Mouse (Mus musculus): ENCODE measurements around the gene Prr7. TPM values are rescaled to one million over a fixed set of nuclear protein-coding genes. Genes with fewer than 3 reads are reported as not detected.

The Prr7 gene
- total and polyA plus RNA-seq, 3 experiments, result 2.7 to 8.7 TPM; not detected in 1

DNA sequence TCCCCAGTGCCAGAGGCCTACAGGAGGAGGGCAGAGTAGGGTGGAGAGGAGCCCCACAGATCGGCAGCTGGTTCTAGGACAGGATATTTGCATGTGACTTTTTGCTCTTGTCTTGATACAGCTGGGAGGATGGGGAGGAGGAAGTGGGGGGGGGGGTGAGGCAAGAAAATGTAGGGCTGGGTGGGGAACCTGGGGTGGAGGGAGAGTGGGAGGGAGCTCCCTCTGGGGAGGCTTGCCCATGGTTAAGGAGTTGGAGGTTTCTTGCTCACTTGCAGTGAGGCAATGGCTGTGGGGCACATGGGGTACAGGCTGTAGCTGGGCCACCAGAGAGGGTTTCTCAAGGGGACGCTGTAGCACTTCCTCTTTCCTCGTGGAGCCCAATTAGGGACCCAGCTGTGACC lies 16.5 kb upstream of the Prr7 start:
- peak overlapping the region in 1 of 2 experiments; percentile 4; a peak in 2 of 4 replicates for H3K4me3 ChIP-seq (ENCODE audit: control insufficient read depth in 1 of 2, insufficient read depth in 1 of 2, low read depth in 2 of 2, low read length in 2 of 2)
- H3K4me1 ChIP-seq (ENCODE audit: control insufficient read depth in 1 of 2, insufficient read depth in 2 of 2, low read length in 2 of 2), result peaks cover 7 to 31% of the 10 kb centered on the region in 2 experiments
- no peak for TF ChIP-seq TAL1 (IDR thresholded peaks at IDR 0.05; ENCODE audit: low read length)
- 0 out of 2 replicates have a peak, but pooled peaks have one; percentile 17 for TF ChIP-seq HCFC1 (IDR thresholded peaks at IDR 0.05; ENCODE audit: low read depth, low read length)
- 0 out of 2 replicates have a peak, but pooled peaks have one; percentile 61 for TF ChIP-seq SIN3A (IDR thresholded peaks at IDR 0.05; ENCODE audit: low read length)
- TF ChIP-seq ZMIZ1 (IDR thresholded peaks at IDR 0.05; ENCODE audit: low read depth, low read length), result no peak
- 0 out of 2 replicates have a peak, but pooled peaks have one; percentile 18 for TF ChIP-seq BHLHE40 (IDR thresholded peaks at IDR 0.05; ENCODE audit: borderline replicate concordance, low read depth, low read length)
- peak; percentile 39 for TF ChIP-seq ETS1 (IDR thresholded peaks at IDR 0.05; ENCODE audit: low read depth, low read length)
- no peak for TF ChIP-seq NELFE (IDR thresholded peaks at IDR 0.05; ENCODE audit: low read depth, low read length)
- H3K27me3 ChIP-seq (ENCODE audit: control insufficient read depth in 1 of 2, insufficient read depth in 2 of 2, low read length in 2 of 2), result no peaks in the 10 kb centered on the region
- peaks cover 32% of the 10 kb centered on the region for H3K79me2 ChIP-seq (ENCODE audit: control insufficient read depth, insufficient read depth, low read length, poor library complexity)
- peaks cover 4 to 18% of the 10 kb centered on the region in 2 experiments for H3K36me3 ChIP-seq (ENCODE audit: control insufficient read depth in 1 of 2, insufficient read depth in 2 of 2, low read length in 2 of 2)
- H3K27ac ChIP-seq (ENCODE audit: control insufficient read depth, low read depth, low read length), result peak overlapping the region; percentile 69
- no peaks in the 10 kb centered on the region for H3K9me3 ChIP-seq (replicated peaks; ENCODE audit: insufficient read depth, low read length)
- H3K9ac ChIP-seq (ENCODE audit: control insufficient read depth, low read depth, low read length, poor library complexity, severe bottlenecking), result peak overlapping the region; percentile 52
- peak; percentile 69 for DNase-seq (ENCODE audit: low read depth, low spot score)

DNA sequence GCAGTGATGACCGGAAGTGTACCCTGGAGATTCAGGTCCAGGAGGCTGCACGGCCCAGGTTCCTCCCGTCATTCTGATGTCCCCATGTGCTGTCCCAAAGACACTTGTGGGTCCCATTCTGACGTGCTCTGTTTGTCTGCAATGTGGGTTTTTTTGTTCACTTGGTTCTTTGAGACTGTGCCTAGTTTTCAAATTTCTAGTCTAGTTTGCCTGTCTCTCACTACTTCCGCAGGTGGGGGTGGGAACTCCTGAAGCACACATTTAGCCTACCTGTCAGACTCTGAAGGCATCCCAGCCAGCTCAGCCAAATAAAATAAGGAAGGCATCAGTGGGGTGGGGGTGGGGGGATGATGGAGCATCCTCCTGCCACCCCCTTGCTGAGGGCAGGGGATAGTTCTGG lies 15.9 kb upstream of the Prr7 start:
- H3K27me3 ChIP-seq (ENCODE audit: control insufficient read depth in 1 of 2, insufficient read depth in 2 of 2, low read length in 2 of 2), result no peaks in the 10 kb centered on the region
- peaks cover 32% of the 10 kb centered on the region for H3K79me2 ChIP-seq (ENCODE audit: control insufficient read depth, insufficient read depth, low read length, poor library complexity)
- H3K36me3 ChIP-seq (ENCODE audit: control insufficient read depth in 1 of 2, insufficient read depth in 2 of 2, low read length in 2 of 2), result peaks cover 4 to 18% of the 10 kb centered on the region in 2 experiments
- no peak overlapping the region for H3K4me3 ChIP-seq (ENCODE audit: control insufficient read depth in 1 of 2, insufficient read depth in 1 of 2, low read depth in 2 of 2, low read length in 2 of 2)
- H3K9me3 ChIP-seq (replicated peaks; ENCODE audit: insufficient read depth, low read length), result no peaks in the 10 kb centered on the region
- no peak overlapping the region for H3K9ac ChIP-seq (ENCODE audit: control insufficient read depth, low read depth, low read length, poor library complexity, severe bottlenecking)
- TF ChIP-seq ZMIZ1 (IDR thresholded peaks at IDR 0.05; ENCODE audit: low read depth, low read length) (no peak), MXI1 (IDR thresholded peaks at IDR 0.05; ENCODE audit: low read depth, low read length) (no peak), NELFE (IDR thresholded peaks at IDR 0.05; ENCODE audit: low read depth, low read length) (no peak), MYB (IDR thresholded peaks at IDR 0.05; ENCODE audit: low read depth, low read length) (no peak), USF1 (IDR thresholded peaks at IDR 0.05; ENCODE audit: low read depth, low read length) (no peak), GATA1 (IDR thresholded peaks at IDR 0.05; ENCODE audit: low read depth, low read length) (no peak), MAZ (IDR thresholded peaks at IDR 0.05; ENCODE audit: low read depth, low read length) (no peak), EP300 (IDR thresholded peaks at IDR 0.05; ENCODE audit: low read depth in 1 of 2, low read length in 2 of 2) (no peak), ETS1 (IDR thresholded peaks at IDR 0.05; ENCODE audit: low read depth, low read length) (no peak), ZNF384 (IDR thresholded peaks at IDR 0.05; ENCODE audit: low read depth, low read length) (no peak), CTCF (IDR thresholded peaks at IDR 0.05 in 2 of 3, conservative IDR thresholded peaks at IDR 0.05 in 1 of 3; ENCODE audit: control insufficient read depth in 1 of 3, insufficient read depth in 1 of 3, low read depth in 2 of 3, low read length in 3 of 3, poor library complexity in 1 of 3, severe bottlenecking in 1 of 3) (no peak), BHLHE40 (IDR thresholded peaks at IDR 0.05; ENCODE audit: borderline replicate concordance, low read depth, low read length) (no peak)
- peaks cover 7 to 31% of the 10 kb centered on the region in 2 experiments for H3K4me1 ChIP-seq (ENCODE audit: control insufficient read depth in 1 of 2, insufficient read depth in 2 of 2, low read length in 2 of 2)
- no peak overlapping the region for H3K27ac ChIP-seq (ENCODE audit: control insufficient read depth, low read depth, low read length)
- DNase-seq (ENCODE audit: low read depth, low spot score), result no peak
